20 mouse cellular contexts compared by ENCODE assay signal in the genomic region with DNA sequence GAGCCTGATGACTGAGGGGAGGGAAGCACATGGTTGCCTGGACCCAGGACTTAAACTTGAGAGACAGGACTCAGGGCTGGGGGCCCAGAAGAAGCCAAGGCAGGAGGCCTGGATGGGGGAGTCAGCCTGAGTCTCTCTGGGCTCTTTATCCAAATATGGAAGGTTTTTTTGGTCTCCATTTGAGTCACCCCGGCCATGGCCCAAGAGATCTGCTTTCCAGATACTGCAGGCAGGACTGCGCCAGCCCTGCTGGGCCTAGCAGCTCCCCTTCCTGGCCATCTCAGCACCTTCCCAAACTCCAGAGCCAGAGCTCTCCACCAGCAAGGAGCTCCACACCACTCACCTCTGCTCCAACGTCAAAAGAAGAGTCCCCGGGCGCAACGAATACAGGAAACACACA. TPM values are rescaled to one million over a fixed set of nuclear protein-coding genes. Genes with fewer than 3 reads are reported as not detected.
A peak's percentile ranks its signal among the peaks of the same experiment; 100 is the strongest.
DNase-seq lines count a peak whose midpoint lies in the region; ATAC-seq and TF ChIP-seq lines count a peak whose summit lies in the region.
"Had no signal": no experiment of that assay in that cellular context is flagged by ENCODE, and none has a peak within 500 bp of the region (broad histone marks: within the 10 kb centered on the region; RNA-seq: fewer than 3 reads in every experiment).

No protein-coding gene starts in this region.

- no peaks in the 10 kb centered on the region for H3K36me3 ChIP-seq in hindbrain, embryonic 13.5 days
- H3K36me3 ChIP-seq in hindbrain, embryonic 14.5 days (replicated peaks; ENCODE audit: control insufficient read depth, insufficient read depth) = no peaks in the 10 kb centered on the region
- H3K36me3 ChIP-seq: forebrain, embryonic 15.5 days; G1E; neural tube, embryonic 13.5 days had no signal

- peak overlapping the region; percentile 96 for H3K27ac ChIP-seq in gastrocnemius, adult 2 months
- H3K27ac ChIP-seq in hindbrain, embryonic 13.5 days = no peak overlapping the region
- no peak overlapping the region for H3K27ac ChIP-seq in hindbrain, embryonic 14.5 days
- H3K27ac ChIP-seq: forebrain, embryonic 15.5 days; liver, embryonic 14.5 days; neural tube, embryonic 13.5 days had no signal

- 0 out of 2 replicates have a peak overlapping the region, but pooled peaks have one; percentile 19 for H3K9ac ChIP-seq in hindbrain, embryonic 13.5 days
- H3K9ac ChIP-seq in hindbrain, embryonic 14.5 days = no peak overlapping the region
- H3K9ac ChIP-seq: embryonic facial prominence, embryonic 15.5 days; forebrain, embryonic 15.5 days; liver, embryonic 14.5 days; neural tube, embryonic 13.5 days had no signal

- peaks cover 47% of the 10 kb centered on the region for H3K4me1 ChIP-seq in hindbrain, embryonic 13.5 days (replicated peaks)
- peaks cover 10% of the 10 kb centered on the region; the same call in 1 of the 2 replicates for H3K4me1 ChIP-seq in hindbrain, embryonic 14.5 days (replicated peaks; ENCODE audit: control insufficient read depth, insufficient read depth, low read length)
- peaks cover 6% of the 10 kb centered on the region; the same call in 1 of the 2 replicates for H3K4me1 ChIP-seq in lung, adult 2 months (ENCODE audit: control insufficient read depth, insufficient read depth, low read length)

- peak; percentile 54 for DNase-seq in gastrocnemius, adult 2 months
- DNase-seq in gastrocnemius, postnatal 36 days = no peak
- no peak for DNase-seq in hindbrain, embryonic 14.5 days (ENCODE audit: low spot score)
- DNase-seq in ovary, postnatal 36 days (ENCODE audit: low spot score) = peak; percentile 21
- no peak for DNase-seq in ovary, postnatal 14 days (ENCODE audit: low spot score)
- no peak for DNase-seq in lung, adult 2 months
- DNase-seq: cerebellum, adult 11 months; kidney, adult 9 months; layer of hippocampus, adult 9-11 months; thymus, adult 18-20 months had no signal

- TF ChIP-seq POLR2A in lung, adult 2 months (IDR thresholded peaks at IDR 0.05; ENCODE audit: borderline replicate concordance, extremely low read depth, low read depth, low read length) = no peak

- H3K4me2 ChIP-seq in hindbrain, embryonic 13.5 days = no peak overlapping the region
- no peak overlapping the region for H3K4me2 ChIP-seq in hindbrain, embryonic 14.5 days (replicated peaks)
- H3K4me2 ChIP-seq: embryonic facial prominence, embryonic 15.5 days; forebrain, embryonic 15.5 days; neural tube, embryonic 13.5 days had no signal

- no peaks in the 10 kb centered on the region for H3K9me3 ChIP-seq in hindbrain, embryonic 13.5 days
- no peaks in the 10 kb centered on the region for H3K9me3 ChIP-seq in hindbrain, embryonic 14.5 days (ENCODE audit: control insufficient read depth, low read length)
- H3K9me3 ChIP-seq: embryonic facial prominence, embryonic 15.5 days; forebrain, embryonic 15.5 days; G1E; neural tube, embryonic 13.5 days had no signal

- ATAC-seq in hindbrain, embryonic 13.5 days (ENCODE audit: low FRiP score) = no peak
- ATAC-seq in hindbrain, embryonic 14.5 days (ENCODE audit: low FRiP score) = no peak
- no peak for ATAC-seq in cerebellum, adult (ENCODE audit: insufficient number of reproducible peaks, low FRiP score, low TSS enrichment)
- ATAC-seq: forebrain, embryonic 15.5 days; midbrain, embryonic 16.5 days had no signal

- no peak overlapping the region for H3K4me3 ChIP-seq in gastrocnemius, adult 2 months
- no peak overlapping the region for H3K4me3 ChIP-seq in hindbrain, embryonic 13.5 days
- no peak overlapping the region for H3K4me3 ChIP-seq in hindbrain, embryonic 14.5 days (replicated peaks; ENCODE audit: low read length)
- no peak overlapping the region for H3K4me3 ChIP-seq in lung, adult 2 months (replicated peaks; ENCODE audit: extremely low read depth, low read depth, low read length)
- H3K4me3 ChIP-seq: embryonic facial prominence, embryonic 15.5 days; forebrain, embryonic 15.5 days; neural tube, embryonic 13.5 days had no signal

- 87% methylated on average over 6 of the region's 6 CpGs for WGBS in hindbrain, embryonic 13.5 days
- 88% methylated on average over 6 of the region's 6 CpGs for WGBS in hindbrain, embryonic 14.5 days
- WGBS in lung, adult 2 months = 63% methylated on average over 6 of the region's 6 CpGs

- TF ChIP-seq CTCF in gastrocnemius, adult 2 months (IDR thresholded peaks at IDR 0.05) = no peak
- TF ChIP-seq CTCF in lung, adult 2 months (IDR thresholded peaks at IDR 0.05; ENCODE audit: insufficient read depth, low read length) = no peak

- H3K27me3 ChIP-seq in hindbrain, embryonic 13.5 days = no peaks in the 10 kb centered on the region
- no peaks in the 10 kb centered on the region for H3K27me3 ChIP-seq in hindbrain, embryonic 14.5 days (ENCODE audit: control insufficient read depth, insufficient read depth, low read length)
- H3K27me3 ChIP-seq: embryonic facial prominence, embryonic 15.5 days; forebrain, embryonic 15.5 days; neural tube, embryonic 13.5 days had no signal

- intact Hi-C loops in gastrocnemius, adult 2 months (cut with DNase I) = no loop called here
- intact Hi-C loops in gastrocnemius, postnatal 36 days (cut with DNase I) = no loop called here

RNA-seq across cellular contexts. Expression of gene Arhgef17, which starts 15.4 kb away (rescaled TPM):
- 10 to 100 TPM; 20.9 to 33.3 TPM for total RNA-seq in gastrocnemius, adult 2 months (2021)
- 10 to 100 TPM; 19.3 to 19.6 TPM for total RNA-seq in gastrocnemius, postnatal 36 days (2021)
- 7.2 and 7.7 TPM in 2 replicates for polyA plus RNA-seq in hindbrain, embryonic 13.5 days (2015; fragmentation: Nextera tagmentation; extraction: Ambion mirVana)
- 15.5 and 19.5 TPM in 2 replicates for polyA plus RNA-seq in hindbrain, embryonic 14.5 days (2014; fragmentation: Nextera tagmentation; extraction: Ambion mirVana)
- 56.6 and 59.0 TPM in 2 replicates for polyA plus RNA-seq in lung, adult 2 months (2012; rRNA removed)

RNA-seq across cellular contexts. Expression of gene Relt, which starts 53.3 kb away (rescaled TPM):
- 10 to 100 TPM in 1 of 2 experiments, 1 to 10 TPM in 1; 9.5 to 19.8 TPM for total RNA-seq in gastrocnemius, adult 2 months (2021)
- total RNA-seq in gastrocnemius, postnatal 36 days (2021) = 10 to 100 TPM in 1 of 2 experiments, 1 to 10 TPM in 1; 5.3 to 12.2 TPM
- 4.3 and 4.8 TPM in 2 replicates for polyA plus RNA-seq in hindbrain, embryonic 13.5 days (2015; fragmentation: Nextera tagmentation; extraction: Ambion mirVana)
- polyA plus RNA-seq in hindbrain, embryonic 14.5 days (2014; fragmentation: Nextera tagmentation; extraction: Ambion mirVana) = 4.3 and 5.0 TPM in 2 replicates
- 13.1 and 20.0 TPM in 2 replicates for polyA plus RNA-seq in lung, adult 2 months (2012; rRNA removed)

RNA-seq across cellular contexts. Expression of gene P2ry6, which starts 57.9 kb away (rescaled TPM):
- 1 to 10 TPM in 1 of 2 experiments, under 1 TPM in 1; 0.82 to 1.4 TPM for total RNA-seq in gastrocnemius, adult 2 months (2021)
- total RNA-seq in gastrocnemius, postnatal 36 days (2021) = 1 to 10 TPM; 1.1 TPM
- polyA plus RNA-seq in hindbrain, embryonic 13.5 days (2015; fragmentation: Nextera tagmentation; extraction: Ambion mirVana) = 2.7 and 3.5 TPM in 2 replicates
- polyA plus RNA-seq in hindbrain, embryonic 14.5 days (2014; fragmentation: Nextera tagmentation; extraction: Ambion mirVana) = 2.6 and 3.5 TPM in 2 replicates
- 59.1 and 61.6 TPM in 2 replicates for polyA plus RNA-seq in lung, adult 2 months (2012; rRNA removed)
- total RNA-seq: common myeloid progenitor, adult 5-6 weeks; hematopoietic stem cell, adult 5-6 weeks had no signal

Comparison
In these comparisons a context has a peak if more than half of its experiments do, and no peak if none do; other contexts are left out.
1. DNase-seq: peak in gastrocnemius, adult 2 months (single experiment) and ovary, postnatal 36 days (single experiment); none in gastrocnemius, postnatal 36 days (0 of 2), hindbrain, embryonic 14.5 days (single experiment), ovary, postnatal 14 days (single experiment) and lung, adult 2 months (single experiment).
2. RNA of gene P2ry6, which starts 57.9 kb away (polyA plus RNA-seq): 59.1 to 61.6 TPM in lung, adult 2 months; 2.6 to 3.5 TPM in hindbrain, embryonic 14.5 days and 2.7 to 3.5 TPM in hindbrain, embryonic 13.5 days; every median in the first group is over 10 times any median in the second.